Mouse (Mus musculus) gastrocnemius, adult 8-10 months (tissue): Measurements from ENCODE around the gene Dmac1. TPM values are rescaled to one million over a fixed set of nuclear protein-coding genes. Genes with fewer than 3 reads are reported as not detected.
A peak's percentile ranks its signal among the peaks of the same experiment; 100 is the strongest.
"Not testable (repeated sequence)": the region's sequence is repeated elsewhere in the genome, so short reads cannot be mapped to it uniquely, and the experiment has no call there.

Experiments
- DNase-seq, 2 experiments: peaks; one replicate each; pipeline ENCODE4 v3.0.0; 2022; ENCODE audit warnings: low spot score in 2 of 2
- total RNA-seq, 4 experiments: library from RNA; stranded (reverse); gene quantifications; 2 replicates each; pipeline ENCODE4 v1.2.4; 2022

Gene Dmac1
- 10 to 100 TPM; 40.1 to 56.1 (median 46.4) TPM for total RNA-seq

- peak; percentile 86 to 89 for DNase-seq
Measured at GRCm38 (mm10) chr4:75278197-75279175, at the start of gene Dmac1. Gene Dmac1, minus strand, starts transcription at chr4:75278305.

- DNase-seq: no peak
Measured at GRCm38 (mm10) chr4:75315431-75315830, 37.3 kb upstream of the Dmac1 start.

- DNase-seq: no peak
Measured at GRCm38 (mm10) chr4:75315007-75315406, 36.9 kb upstream of the Dmac1 start.

- DNase-seq: no peak
Measured at GRCm38 (mm10) chr4:75311918-75312317, 33.8 kb upstream of the Dmac1 start.

- DNase-seq: no peak
Measured at GRCm38 (mm10) chr4:75311305-75311704, 33.2 kb upstream of the Dmac1 start.

- DNase-seq: no peak
Measured at GRCm38 (mm10) chr4:75300205-75300972, 22.3 kb upstream of the Dmac1 start.

- no peak for DNase-seq
Measured at GRCm38 (mm10) chr4:75292315-75292714, 14.2 kb upstream of the Dmac1 start.

- DNase-seq: no peak
Measured at GRCm38 (mm10) chr4:75291142-75291541, 13.0 kb upstream of the Dmac1 start.

- no peak for DNase-seq
Measured at GRCm38 (mm10) chr4:75277467-75278196, 473 bp downstream of the Dmac1 start.

- no peak for DNase-seq
Measured at GRCm38 (mm10) chr4:75275737-75276136, 2.4 kb downstream of the Dmac1 start.

GRCm38 (mm10) chr4:75267866-75268265 is 10.2 kb downstream of the Dmac1 start:
- no peak for DNase-seq

- no peak for DNase-seq
Measured at GRCm38 (mm10) chr4:75266773-75267550, 11.1 kb downstream of the Dmac1 start.

- no peak for DNase-seq
Measured at GRCm38 (mm10) chr4:75264219-75264618, 13.9 kb downstream of the Dmac1 start.

- no peak for DNase-seq
Measured at GRCm38 (mm10) chr4:75263556-75264129, 14.5 kb downstream of the Dmac1 start.

- DNase-seq: no peak
Measured at GRCm38 (mm10) chr4:75262423-75262822, 15.7 kb downstream of the Dmac1 start.

GRCm38 (mm10) chr4:75260156-75260555 is 17.9 kb downstream of the Dmac1 start:
- no peak for DNase-seq

- DNase-seq: no peak
Measured at GRCm38 (mm10) chr4:75259447-75259846, 18.7 kb downstream of the Dmac1 start.

- not testable (repeated sequence) for DNase-seq
Measured at GRCm38 (mm10) chr4:75234602-75235001, 43.5 kb downstream of the Dmac1 start.
